Mouse (Mus musculus) limb, embryonic 11.5 days (tissue): ENCODE data around the gene St6galnac3. TPM values are rescaled to one million over a fixed set of nuclear protein-coding genes. Genes with fewer than 3 reads are reported as not detected.

ENCODE experiments used
- ATAC-seq: fragments of 200-750 bp; cut with Nextera tagmentation; 2 replicates; pipeline ENCODE4 v1.8.0; 2017; ENCODE audit warnings: low read depth; ENCODE audit not compliant: insufficient number of reproducible peaks, low FRiP score, low TSS enrichment
- DNase-seq: peaks from one replicate; pipeline ENCODE4 v3.0.0-alpha.2; 2015; ENCODE audit warnings: low spot score
- H3K27ac ChIP-seq: fragments of 300-500 bp; sonication (generic); replicated peaks from 2 replicates; pipeline ENCODE4 v1.5.1; 2014; ENCODE audit warnings: low read depth, mild to moderate bottlenecking, low read length
- H3K27me3 ChIP-seq: fragments of 300-500 bp; sonication (generic); 2 replicates; pipeline ENCODE4 v1.6.1; 2014; ENCODE audit warnings: mild to moderate bottlenecking, low read length, mixed read lengths; ENCODE audit not compliant: control insufficient read depth, insufficient read depth
- H3K36me3 ChIP-seq: fragments of 300-500 bp; sonication (generic); 2 replicates; pipeline ENCODE4 v1.6.1; 2014; ENCODE audit warnings: mild to moderate bottlenecking, low read length, moderate library complexity, mixed read lengths; ENCODE audit not compliant: control insufficient read depth, insufficient read depth
- H3K4me1 ChIP-seq: fragments of 300-500 bp; sonication (generic); 2 replicates; pipeline ENCODE4 v1.6.1; 2014; ENCODE audit warnings: low read length, mixed read lengths; ENCODE audit not compliant: control insufficient read depth, insufficient read depth
- H3K4me2 ChIP-seq: fragments of 300-500 bp; sonication (generic); 2 replicates; pipeline ENCODE4 v1.6.1; 2014; ENCODE audit warnings: low read depth, mild to moderate bottlenecking, moderate library complexity; ENCODE audit not compliant: severe bottlenecking
- H3K4me3 ChIP-seq: fragments of 300-500 bp; sonication (generic); 2 replicates; pipeline ENCODE4 v1.5.1; 2014; ENCODE audit warnings: low read depth, low read length
- H3K9ac ChIP-seq: fragments of 300-500 bp; sonication (generic); 2 replicates; pipeline ENCODE4 v1.6.1; 2014; ENCODE audit warnings: mild to moderate bottlenecking, low read length
- H3K9me3 ChIP-seq: fragments of 300-500 bp; sonication (generic); 2 replicates; pipeline ENCODE4 v1.6.1; 2016; ENCODE audit warnings: low read length; ENCODE audit not compliant: control insufficient read depth
- WGBS: fragments of 180-500 bp; shearing (Covaris S2); extraction: QIAGEN DNeasy Blood & Tissue Kit; methylation state at CpG from one replicate; pipeline ENCODE4 v1.1.7; 2014; 5-methylcytosine and 5-hydroxymethylcytosine counted together
- polyA plus RNA-seq: library from polyadenylated mRNA; unstranded; fragments of >200 nt; fragmentation: Nextera tagmentation; extraction: Ambion mirVana; gene quantifications from 2 replicates; pipeline ENCODE4 v1.2.1, GENCODE M21; 2014

Gene St6galnac3
- polyA plus RNA-seq, 1 experiment from 2014 or later, result 51.2 TPM

GRCm38 (mm10) chr3:153292853-153293252, 432.1 kb downstream of the St6galnac3 start:
- no peak overlapping the region for H3K4me2 ChIP-seq
- no peak overlapping the region for H3K4me3 ChIP-seq
- no peak overlapping the region for H3K27ac ChIP-seq
- no peaks in the 10 kb centered on the region for H3K36me3 ChIP-seq
- 0 out of 2 replicates have a peak, but pooled peaks cover 2% of the 10 kb centered on the region for H3K4me1 ChIP-seq
- no peak overlapping the region for H3K9ac ChIP-seq
- ATAC-seq (no peak), DNase-seq (no peak)
- no peaks in the 10 kb centered on the region for H3K27me3 ChIP-seq
- H3K9me3 ChIP-seq, result no peaks in the 10 kb centered on the region
- 91% methylated on average over 5 of the region's 5 CpGs for WGBS

GRCm38 (mm10) chr3:153292363-153292762, 432.6 kb downstream of the St6galnac3 start:
- H3K9me3 ChIP-seq, result no peaks in the 10 kb centered on the region
- H3K4me3 ChIP-seq, result no peak overlapping the region
- no peaks in the 10 kb centered on the region for H3K27me3 ChIP-seq
- H3K9ac ChIP-seq, result no peak overlapping the region
- H3K4me1 ChIP-seq, result 0 out of 2 replicates have a peak, but pooled peaks cover 2% of the 10 kb centered on the region
- 91% methylated on average over 9 of the region's 9 CpGs for WGBS
- H3K27ac ChIP-seq, result no peak overlapping the region
- no peak overlapping the region for H3K4me2 ChIP-seq
- no peak for DNase-seq
- no peak for ATAC-seq
- H3K36me3 ChIP-seq, result no peaks in the 10 kb centered on the region

DNA sequence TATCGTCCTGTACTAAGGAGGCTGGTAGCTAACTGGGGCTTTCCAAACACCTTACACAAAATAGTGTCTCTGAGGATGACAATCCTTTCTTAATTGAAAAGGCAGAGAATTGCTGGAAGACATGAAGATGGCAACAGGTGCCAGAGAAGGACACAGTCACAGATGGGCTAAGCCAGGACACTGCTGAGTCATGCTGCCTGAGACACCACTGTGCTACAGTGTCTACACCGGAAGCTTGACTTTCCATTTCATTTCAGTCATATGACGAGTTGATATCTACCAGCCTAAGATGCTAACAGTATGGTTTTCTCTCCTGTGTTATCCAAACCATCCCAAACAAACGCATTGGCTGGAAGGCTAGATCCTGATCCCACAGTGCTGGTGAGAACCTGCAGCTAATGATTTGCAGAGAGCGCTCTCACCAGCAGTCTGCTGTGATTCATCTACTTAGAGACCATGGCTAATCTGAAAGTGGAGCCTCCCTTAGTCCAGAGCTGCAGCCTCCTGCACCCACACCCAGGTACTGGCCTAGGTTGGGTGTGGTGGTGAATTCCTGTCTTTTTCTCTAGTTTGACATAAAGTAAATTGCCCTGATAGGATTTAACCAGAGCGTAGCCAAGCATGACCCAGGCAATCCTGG, 433.4 kb downstream of the St6galnac3 start:
- no peak overlapping the region for H3K4me3 ChIP-seq
- WGBS, result 91% methylated on average over 6 of the region's 6 CpGs
- H3K36me3 ChIP-seq, result no peaks in the 10 kb centered on the region
- DNase-seq (no peak), ATAC-seq (no peak)
- H3K27me3 ChIP-seq, result no peaks in the 10 kb centered on the region
- no peaks in the 10 kb centered on the region for H3K4me1 ChIP-seq
- no peak overlapping the region for H3K9ac ChIP-seq
- no peaks in the 10 kb centered on the region for H3K9me3 ChIP-seq
- no peak overlapping the region for H3K4me2 ChIP-seq
- no peak overlapping the region for H3K27ac ChIP-seq

- Histone ChIP-seq H3K27ac (no peak overlapping the region), H3K36me3 (no peaks in the 10 kb centered on the region), H3K4me3 (no peak overlapping the region), H3K27me3 (no peaks in the 10 kb centered on the region), H3K9ac (no peak overlapping the region), H3K4me2 (no peak overlapping the region), H3K4me1 (no peaks in the 10 kb centered on the region), H3K9me3 (no peaks in the 10 kb centered on the region)
- ATAC-seq, result no peak
- 95% methylated on average over 4 of the region's 4 CpGs for WGBS
- DNase-seq, result no peak
Measured at GRCm38 (mm10) chr3:153289971-153290370, 435.0 kb downstream of the St6galnac3 start.

GRCm38 (mm10) chr3:153287564-153287963, 437.4 kb downstream of the St6galnac3 start:
- Histone ChIP-seq H3K9ac (no peak overlapping the region), H3K4me2 (no peak overlapping the region), H3K27ac (no peak overlapping the region), H3K36me3 (no peaks in the 10 kb centered on the region), H3K27me3 (no peaks in the 10 kb centered on the region), H3K4me3 (no peak overlapping the region), H3K4me1 (no peaks in the 10 kb centered on the region), H3K9me3 (no peaks in the 10 kb centered on the region)
- no peak for DNase-seq
- no peak for ATAC-seq
- 94% methylated on average over 4 of the region's 4 CpGs for WGBS

DNA sequence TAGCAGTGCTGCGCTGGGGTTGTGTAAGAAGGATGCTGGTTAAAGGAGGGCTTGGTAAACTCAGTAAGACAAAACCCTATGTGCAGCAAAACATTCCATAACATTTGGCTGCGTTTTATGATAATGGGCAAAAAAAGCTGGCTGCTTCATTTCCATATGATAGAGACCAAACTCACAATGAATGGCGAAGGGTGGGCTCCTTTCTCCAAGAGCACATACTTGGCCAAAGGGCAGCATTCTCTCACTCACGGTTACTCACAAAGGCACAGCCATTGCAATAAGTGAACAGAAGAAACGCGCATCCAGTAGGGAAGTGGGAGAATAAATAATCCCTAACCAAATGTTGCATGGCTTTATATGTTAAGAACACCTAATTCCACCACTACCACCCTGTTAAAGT, 437.9 kb downstream of the St6galnac3 start:
- Histone ChIP-seq H3K4me1 (no peaks in the 10 kb centered on the region), H3K9ac (no peak overlapping the region), H3K4me3 (no peak overlapping the region), H3K27ac (no peak overlapping the region), H3K27me3 (no peaks in the 10 kb centered on the region), H3K4me2 (no peak overlapping the region), H3K9me3 (no peaks in the 10 kb centered on the region), H3K36me3 (no peaks in the 10 kb centered on the region)
- 93% methylated on average over 6 of the region's 6 CpGs for WGBS
- no peak for ATAC-seq
- no peak for DNase-seq

DNA sequence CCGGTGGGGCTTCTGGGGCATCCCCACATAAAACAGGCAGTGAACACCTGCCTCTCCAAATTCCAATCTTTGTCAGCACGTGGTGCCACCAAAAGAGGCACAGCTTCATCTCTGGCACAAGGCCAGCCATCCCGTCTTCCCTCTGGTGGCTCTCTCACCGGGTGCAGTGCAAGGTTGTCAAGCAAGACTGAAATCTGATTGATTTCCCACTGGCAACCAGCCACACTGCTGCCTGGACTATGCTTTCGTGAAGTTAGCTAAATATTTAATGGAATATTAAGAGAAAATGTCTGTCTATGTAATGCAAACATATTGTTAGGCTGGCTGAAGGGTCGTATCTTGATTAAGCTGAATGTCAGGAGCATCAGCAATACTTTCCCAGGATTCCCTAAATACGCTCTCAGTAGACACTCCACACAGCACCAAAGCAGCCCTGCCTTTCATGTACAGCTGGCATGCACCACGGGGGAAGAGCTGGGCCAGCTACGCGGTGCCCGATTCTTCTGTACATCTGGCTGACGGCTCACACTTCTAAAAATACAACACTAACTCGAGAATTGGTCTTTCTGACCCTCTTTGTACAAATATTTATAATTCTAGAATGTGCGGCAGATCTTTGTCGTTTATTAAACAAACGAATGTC, 442.7 kb downstream of the St6galnac3 start:
- ATAC-seq, result no peak
- H3K9me3 ChIP-seq, result no peaks in the 10 kb centered on the region
- no peaks in the 10 kb centered on the region for H3K27me3 ChIP-seq
- H3K9ac ChIP-seq, result no peak overlapping the region
- H3K36me3 ChIP-seq, result no peaks in the 10 kb centered on the region
- no peak overlapping the region for H3K4me3 ChIP-seq
- H3K27ac ChIP-seq, result no peak overlapping the region
- H3K4me1 ChIP-seq, result peaks cover 5% of the 10 kb centered on the region
- H3K4me2 ChIP-seq, result no peak overlapping the region
- DNase-seq, result no peak
- 88% methylated on average over 16 of the region's 16 CpGs for WGBS

DNA sequence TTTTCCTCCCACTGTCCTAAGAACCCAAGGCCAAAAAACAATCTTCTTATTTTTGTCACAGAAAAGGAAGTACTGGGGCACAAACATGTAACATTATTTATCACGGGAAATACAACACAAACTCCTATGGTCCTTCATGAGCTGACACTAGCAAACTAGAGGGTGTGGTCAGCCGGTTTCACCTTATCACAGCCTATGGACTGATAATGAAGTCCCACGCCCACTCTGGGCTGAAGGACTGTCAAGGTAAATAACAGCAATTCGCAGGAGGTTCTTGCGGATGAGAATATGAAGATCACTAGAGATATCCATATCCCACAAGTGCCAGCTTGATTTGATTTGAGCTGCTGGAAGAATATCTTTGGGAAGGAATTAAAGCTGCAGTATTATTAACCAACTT, 446.7 kb downstream of the St6galnac3 start:
- peaks cover 14% of the 10 kb centered on the region for H3K4me1 ChIP-seq
- H3K27me3 ChIP-seq, result no peaks in the 10 kb centered on the region
- H3K9me3 ChIP-seq, result no peaks in the 10 kb centered on the region
- no peak overlapping the region for H3K9ac ChIP-seq
- H3K27ac ChIP-seq, result no peak overlapping the region
- ATAC-seq (no peak), DNase-seq (no peak)
- no peak overlapping the region for H3K4me3 ChIP-seq
- H3K4me2 ChIP-seq, result no peak overlapping the region
- H3K36me3 ChIP-seq, result no peaks in the 10 kb centered on the region
- WGBS, result 86% methylated on average over 5 of the region's 5 CpGs
